Mouse (Mus musculus): Measurements from ENCODE around the gene Samd4b.

GRCm38 (mm10) chr7:28378769-28379651, 218.9 kb downstream of the Samd4b start:
- TF ChIP-seq CTCF (IDR thresholded peaks at IDR 0.05; ENCODE audit: low read depth) (0 out of 2 replicates have a peak, but pooled peaks have one; percentile 11), EP300 (IDR thresholded peaks at IDR 0.05; ENCODE audit: low read depth) (peak; percentile 84)
